Mouse (Mus musculus): ENCODE measurements around the gene Vmn1r32. TPM values are rescaled to one million over a fixed set of nuclear protein-coding genes. Genes with fewer than 3 reads are reported as not detected.

The Vmn1r32 gene
- polyA plus RNA-seq (2015; fragmentation: Nextera tagmentation; extraction: Ambion mirVana): 0.09 and 0.11 TPM in 2 replicates

DNA sequence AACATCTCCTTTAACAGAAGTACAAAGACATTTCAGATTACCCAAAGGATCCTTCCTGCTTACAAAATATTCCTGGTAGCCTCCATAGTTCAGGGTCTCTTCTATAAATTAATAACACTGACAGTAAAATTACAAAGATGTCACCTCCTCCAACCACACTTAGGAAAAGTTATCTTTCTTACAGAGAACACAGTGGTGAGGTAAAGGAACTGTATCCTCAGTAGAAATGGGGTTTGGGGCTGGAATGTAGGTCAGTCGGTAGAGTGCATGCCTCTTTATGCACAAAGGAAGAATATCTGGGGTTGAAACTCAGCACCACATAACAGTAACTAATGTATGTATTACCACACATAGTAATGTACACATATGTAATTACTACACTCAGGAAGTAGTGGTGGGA, at the start of gene Vmn1r32:
TSS of gene Vmn1r32 (minus strand) at position 101 of the 400 bp plus-strand sequence.
- H3K27me3 ChIP-seq: no peaks in the 10 kb centered on the region
- H3K27ac ChIP-seq (replicated peaks): no peak within 1 kb of the TSS
- 77% methylated on average over 1 of the region's 1 CpGs for WGBS
- H3K4me2 ChIP-seq (replicated peaks): no peak within 1 kb of the TSS
- no peaks in the 10 kb centered on the region for H3K9me3 ChIP-seq
- no peak within 1 kb of the TSS for H3K4me3 ChIP-seq
- no peaks in the 10 kb centered on the region for H3K4me1 ChIP-seq
- H3K9ac ChIP-seq (replicated peaks): no peak within 1 kb of the TSS
- H3K36me3 ChIP-seq: no peaks in the 10 kb centered on the region
- ATAC-seq (replicated peaks): no peak

- H3K36me3 ChIP-seq: no peaks in the 10 kb centered on the region
- ATAC-seq (replicated peaks): no peak
- no peak overlapping the region for H3K27ac ChIP-seq (replicated peaks)
- no peak overlapping the region for H3K9ac ChIP-seq (replicated peaks)
- H3K9me3 ChIP-seq: no peaks in the 10 kb centered on the region
- no peaks in the 10 kb centered on the region for H3K27me3 ChIP-seq
- H3K4me2 ChIP-seq (replicated peaks): no peak overlapping the region
- no peaks in the 10 kb centered on the region for H3K4me1 ChIP-seq
- H3K4me3 ChIP-seq: no peak overlapping the region
Observed at GRCm38 (mm10) chr6:66595804-66596203, 35.9 kb upstream of the Vmn1r32 start.

- H3K27me3 ChIP-seq: no peaks in the 10 kb centered on the region
- H3K4me2 ChIP-seq (replicated peaks): peak overlapping the region; percentile 80
- ATAC-seq (replicated peaks): no peak
- H3K4me1 ChIP-seq: peaks cover 18% of the 10 kb centered on the region
- H3K9me3 ChIP-seq: no peaks in the 10 kb centered on the region
- peak overlapping the region; percentile 67 for H3K4me3 ChIP-seq
- WGBS: 14% methylated on average over 7 of the region's 7 CpGs
- H3K36me3 ChIP-seq: peaks cover 10% of the 10 kb centered on the region; the same call in 1 of the 2 replicates
- H3K27ac ChIP-seq (replicated peaks): no peak overlapping the region
- H3K9ac ChIP-seq (replicated peaks): peak overlapping the region; percentile 61
Observed at GRCm38 (mm10) chr6:66535966-66536365, 23.9 kb downstream of the Vmn1r32 start.

DNA sequence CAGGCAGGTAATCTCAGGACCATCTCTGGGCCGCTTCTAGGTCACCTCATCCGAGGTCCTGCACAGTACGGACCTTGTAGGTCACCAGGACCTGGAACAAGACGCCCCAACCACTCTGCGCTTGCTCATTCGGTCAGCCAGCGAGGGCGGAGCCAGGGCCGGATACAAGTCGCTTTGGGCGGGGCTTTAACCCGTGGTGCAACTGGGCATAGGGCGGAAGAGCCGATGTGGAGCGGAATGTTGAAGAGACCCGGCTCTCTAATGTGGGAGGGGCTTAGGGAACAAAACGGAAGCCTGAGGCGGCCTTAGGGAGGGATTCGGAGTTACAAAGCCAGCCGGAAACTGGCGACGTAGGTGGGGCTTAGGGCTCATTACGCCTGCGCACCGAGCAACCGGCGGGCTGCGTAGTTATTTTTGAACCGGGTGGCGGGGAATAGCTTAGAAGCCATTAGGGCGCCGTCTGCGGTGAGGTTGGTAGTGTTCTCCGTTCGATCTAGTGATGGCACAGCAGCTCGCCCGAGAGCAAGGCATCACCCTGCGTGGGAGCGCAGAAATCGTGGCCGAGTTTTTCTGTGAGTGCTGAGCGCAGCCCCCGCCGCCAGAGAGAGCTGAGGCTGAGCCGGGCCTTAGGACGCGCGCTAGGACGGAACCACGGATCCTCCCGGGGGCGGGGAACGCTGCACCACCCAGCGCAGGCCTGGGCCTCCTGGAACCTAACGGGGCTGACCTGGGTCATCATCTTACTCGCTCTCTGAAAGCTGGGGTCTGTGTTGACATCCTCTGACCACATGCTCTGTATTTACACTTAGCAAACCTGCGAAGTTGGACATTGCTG, 24.7 kb downstream of the Vmn1r32 start, which contains the start of gene Mad2l1:
TSS of gene Mad2l1 (plus strand) at position 363 of the 835 bp plus-strand sequence.
- Histone ChIP-seq H3K27ac (replicated peaks) (peak within 1 kb of the TSS; percentile 87), H3K4me1 (peaks cover 18% of the 10 kb centered on the region), H3K36me3 (peaks cover 8% of the 10 kb centered on the region; the same call in 1 of the 2 replicates), H3K9ac (replicated peaks) (peak within 1 kb of the TSS; percentile 61), H3K4me2 (replicated peaks) (peak within 1 kb of the TSS; percentile 80), H3K4me3 (peak within 1 kb of the TSS; percentile 67), H3K9me3 (no peaks in the 10 kb centered on the region), H3K27me3 (no peaks in the 10 kb centered on the region)
- WGBS: under 1% methylated on average over 57 of the region's 57 CpGs
- peak; percentile 99 for ATAC-seq (replicated peaks)

GRCm38 (mm10) chr6:66534366-66534941, 25.4 kb downstream of the Vmn1r32 start:
- Histone ChIP-seq H3K27me3 (no peaks in the 10 kb centered on the region), H3K4me3 (peak overlapping the region; percentile 67)
- WGBS: 79% methylated on average over 5 of the region's 5 CpGs

GRCm38 (mm10) chr6:66533241-66533640, 26.7 kb downstream of the Vmn1r32 start:
- Histone ChIP-seq H3K27me3 (no peaks in the 10 kb centered on the region), H3K4me3 (no peak overlapping the region), H3K36me3 (no peaks in the 10 kb centered on the region), H3K9me3 (no peaks in the 10 kb centered on the region), H3K4me2 (replicated peaks) (no peak overlapping the region), H3K4me1 (peaks cover 18% of the 10 kb centered on the region), H3K9ac (replicated peaks) (no peak overlapping the region), H3K27ac (replicated peaks) (no peak overlapping the region)
- WGBS: 35% methylated on average over 3 of the region's 3 CpGs
- no peak for ATAC-seq (replicated peaks)

More at GRCm38 (mm10) chr6:66534366-66534941, 25.4 kb downstream of the Vmn1r32 start:
- no peak for ATAC-seq (replicated peaks)
- Histone ChIP-seq H3K27ac (replicated peaks) (peak overlapping the region; percentile 87), H3K4me1 (peaks cover 18% of the 10 kb centered on the region), H3K4me2 (replicated peaks) (peak overlapping the region; percentile 80), H3K9me3 (no peaks in the 10 kb centered on the region), H3K36me3 (0 out of 2 replicates have a peak, but pooled peaks cover under 1% of the 10 kb centered on the region), H3K9ac (replicated peaks) (peak overlapping the region; percentile 61)

- H3K27ac ChIP-seq (replicated peaks): no peak overlapping the region
- WGBS: 91% methylated on average over 10 of the region's 10 CpGs
- no peak overlapping the region for H3K4me2 ChIP-seq (replicated peaks)
- no peaks in the 10 kb centered on the region for H3K4me1 ChIP-seq
- no peak for ATAC-seq (replicated peaks)
- no peak overlapping the region for H3K4me3 ChIP-seq
- no peaks in the 10 kb centered on the region for H3K36me3 ChIP-seq
- H3K9me3 ChIP-seq: no peaks in the 10 kb centered on the region
- H3K27me3 ChIP-seq: no peaks in the 10 kb centered on the region
- no peak overlapping the region for H3K9ac ChIP-seq (replicated peaks)
Observed at GRCm38 (mm10) chr6:66528386-66528785, 31.5 kb downstream of the Vmn1r32 start.

- ATAC-seq (replicated peaks): no peak
- H3K27me3 ChIP-seq: no peaks in the 10 kb centered on the region
- H3K9ac ChIP-seq (replicated peaks): no peak overlapping the region
- no peak overlapping the region for H3K4me2 ChIP-seq (replicated peaks)
- no peaks in the 10 kb centered on the region for H3K4me1 ChIP-seq
- no peaks in the 10 kb centered on the region for H3K9me3 ChIP-seq
- H3K4me3 ChIP-seq: no peak overlapping the region
- WGBS: 92% methylated on average over 5 of the region's 5 CpGs
- H3K27ac ChIP-seq (replicated peaks): no peak overlapping the region
- no peaks in the 10 kb centered on the region for H3K36me3 ChIP-seq
Observed at GRCm38 (mm10) chr6:66516368-66516767, 43.5 kb downstream of the Vmn1r32 start.

Other genes starting within 250 kb of the Vmn1r32 start
- gene Mad2l1, start 24.7 kb downstream of the Vmn1r32 start, polyA plus RNA-seq (2015; fragmentation: Nextera tagmentation; extraction: Ambion mirVana): 44.3 and 47.7 TPM in 2 replicates
- not detected in 2 replicates for gene Vmn1r33, start 58.2 kb upstream of the Vmn1r32 start, polyA plus RNA-seq (2015; fragmentation: Nextera tagmentation; extraction: Ambion mirVana)
- gene Vmn1r34, start 83.8 kb upstream of the Vmn1r32 start, polyA plus RNA-seq (2015; fragmentation: Nextera tagmentation; extraction: Ambion mirVana): not detected in 2 replicates
- gene Vmn1r35, start 125.8 kb upstream of the Vmn1r32 start, polyA plus RNA-seq (2015; fragmentation: Nextera tagmentation; extraction: Ambion mirVana): not detected in 2 replicates
- gene Vmn1r36, start 159.1 kb upstream of the Vmn1r32 start, polyA plus RNA-seq (2015; fragmentation: Nextera tagmentation; extraction: Ambion mirVana): not detected in 2 replicates
- not detected in 2 replicates for gene Vmn1r37, start 169.3 kb upstream of the Vmn1r32 start, polyA plus RNA-seq (2015; fragmentation: Nextera tagmentation; extraction: Ambion mirVana)
- gene Vmn1r38, start 222.5 kb upstream of the Vmn1r32 start, polyA plus RNA-seq (2015; fragmentation: Nextera tagmentation; extraction: Ambion mirVana): not detected in 2 replicates